Mouse (Mus musculus) frontal cortex, postnatal 14 days (tissue): ENCODE measurements around the gene Cdkl4.
"Not testable (repeated sequence)": the region's sequence is repeated elsewhere in the genome, so short reads cannot be mapped to it uniquely, and the experiment has no call there.

ENCODE experiments used
- DNase-seq, 2 experiments: peaks; one replicate each; pipeline ENCODE4 v3.0.0; 2022; ENCODE audit warnings: low spot score in 2 of 2

The Cdkl4 gene

DNA sequence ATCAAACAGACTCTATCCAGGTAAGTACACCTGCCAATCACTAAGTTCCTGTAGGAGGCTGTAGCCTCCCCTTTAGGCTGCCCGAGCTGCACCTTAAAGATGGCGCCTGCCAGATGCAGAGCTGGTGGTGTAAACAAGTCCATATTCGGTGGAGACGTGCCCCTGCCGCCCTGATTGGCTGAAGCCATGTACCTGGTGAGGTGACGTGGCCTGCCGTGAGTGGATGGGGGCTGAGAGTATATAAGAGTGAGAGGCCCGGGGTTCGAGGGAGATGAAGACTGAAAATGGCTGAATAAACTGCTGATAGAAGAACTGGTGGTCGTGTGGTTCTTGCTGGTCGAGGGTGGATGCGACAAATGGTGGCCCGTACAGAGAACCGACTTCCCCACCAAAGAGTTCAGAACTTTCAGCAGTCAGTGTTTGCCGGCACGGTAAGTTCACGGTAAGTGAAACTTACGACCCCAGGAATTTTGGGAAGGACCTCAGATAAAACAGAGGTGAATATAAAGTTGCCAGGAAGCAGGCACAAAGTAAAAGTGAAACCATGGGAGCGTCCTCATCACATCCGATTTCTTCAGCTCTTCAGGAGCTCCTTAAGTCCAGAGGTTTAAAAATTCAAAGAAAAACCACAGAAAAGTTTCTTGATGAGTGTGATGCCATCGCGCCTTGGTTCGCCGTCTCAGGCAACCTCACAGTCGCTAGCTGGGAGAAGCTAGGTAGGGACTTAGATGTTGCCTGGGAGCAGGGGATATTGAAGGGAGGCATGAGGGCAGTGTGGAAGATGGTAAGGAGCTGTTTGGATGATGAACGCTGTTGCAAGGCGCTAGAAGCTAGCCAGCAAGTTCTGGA is 13.6 kb downstream of the Cdkl4 start:
- DNase-seq = not testable (repeated sequence)

DNA sequence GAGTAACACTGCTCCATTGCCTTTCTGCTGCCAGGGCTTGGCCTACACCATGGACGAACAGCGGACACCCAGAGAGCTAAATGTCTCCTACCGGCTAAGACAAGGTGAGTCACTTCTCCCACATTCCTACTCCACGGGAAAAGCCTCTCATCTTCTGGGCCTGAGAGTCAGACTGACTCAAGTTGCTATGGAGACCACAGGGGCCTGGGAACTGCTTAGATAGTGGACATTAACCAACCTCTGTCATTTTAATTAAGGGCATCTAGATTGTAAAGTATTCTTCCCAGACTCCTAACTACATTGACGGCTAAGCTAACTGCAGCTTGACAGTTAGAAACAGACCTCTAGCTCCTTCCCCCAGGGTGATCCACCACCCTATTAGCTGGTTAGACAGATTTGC is 14.8 kb downstream of the Cdkl4 start:
- DNase-seq = no peak

DNA sequence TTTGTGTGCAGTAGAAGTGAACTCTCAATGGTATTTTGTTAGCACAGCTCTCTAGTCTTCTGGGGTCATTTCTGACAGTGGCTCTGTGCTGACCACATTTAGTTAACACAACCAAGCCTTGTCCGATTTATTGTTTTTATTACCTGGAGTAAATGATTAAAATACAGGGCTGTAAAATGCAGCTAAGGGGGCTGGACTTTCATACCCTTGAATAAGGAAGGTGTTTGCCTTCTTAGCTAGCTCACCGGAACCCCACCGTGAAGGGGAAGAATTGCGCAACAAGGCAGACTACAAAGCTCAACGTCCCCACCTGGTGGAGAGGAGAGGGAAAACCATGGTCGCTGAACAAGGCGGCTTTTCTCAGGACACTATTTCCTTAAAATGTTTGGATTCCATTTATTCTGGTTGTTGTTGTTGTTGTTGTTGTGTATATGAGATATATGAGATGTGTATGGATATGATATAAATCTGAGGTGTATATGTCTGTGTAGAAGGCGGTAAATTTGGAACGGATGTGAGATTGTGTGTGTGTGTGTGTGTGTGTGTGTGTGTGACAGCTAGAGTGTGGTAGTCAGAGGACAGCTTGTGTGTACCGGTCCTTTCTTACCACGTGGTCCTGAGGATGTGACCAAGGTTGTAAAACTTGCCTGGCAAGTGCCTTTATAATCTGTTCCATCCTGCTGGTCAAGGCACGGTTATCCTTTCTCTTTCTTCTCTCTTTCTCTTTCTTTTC is 16.8 kb downstream of the Cdkl4 start:
- peak; percentile 38 to 69 for DNase-seq

DNA sequence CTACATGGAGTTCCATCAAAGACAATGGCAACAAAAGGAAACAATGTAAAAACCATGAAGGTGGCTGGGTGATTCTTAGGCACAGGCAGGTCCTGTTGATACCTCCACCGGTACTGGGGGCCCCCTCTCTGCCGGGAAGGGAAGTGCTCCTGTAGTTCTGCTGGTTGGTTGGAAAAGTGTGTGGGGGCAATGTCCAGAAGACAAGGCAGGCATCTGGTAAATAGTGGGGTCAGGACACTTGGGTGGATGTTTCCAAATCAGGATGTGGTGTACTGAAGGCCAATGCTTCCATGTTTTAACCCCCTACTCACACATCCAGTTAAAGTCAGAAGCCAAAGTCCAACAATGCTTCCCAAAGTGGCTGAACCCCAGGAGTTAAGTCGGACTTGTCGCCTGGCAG is 17.9 kb downstream of the Cdkl4 start:
- DNase-seq = no peak

DNA sequence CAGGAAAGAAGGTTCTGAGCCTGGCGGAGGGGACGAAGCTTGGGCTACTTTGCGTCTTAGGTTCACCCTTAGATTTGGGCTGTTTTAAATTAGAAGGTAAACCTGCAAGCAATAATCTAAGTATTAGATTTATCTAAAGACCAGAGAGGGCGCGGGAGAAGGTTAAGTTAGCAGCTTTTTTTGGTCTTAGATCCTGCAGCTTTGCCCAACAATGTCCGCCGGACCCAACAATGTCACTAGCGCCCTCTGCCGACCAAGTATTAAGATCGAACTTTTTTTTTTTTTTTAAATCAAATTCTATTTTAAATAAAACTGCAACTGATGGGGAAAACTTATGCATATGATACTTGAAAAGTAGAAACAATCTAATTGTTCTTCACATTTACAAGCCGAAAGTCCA is 18.6 kb downstream of the Cdkl4 start:
- DNase-seq = no peak

DNA sequence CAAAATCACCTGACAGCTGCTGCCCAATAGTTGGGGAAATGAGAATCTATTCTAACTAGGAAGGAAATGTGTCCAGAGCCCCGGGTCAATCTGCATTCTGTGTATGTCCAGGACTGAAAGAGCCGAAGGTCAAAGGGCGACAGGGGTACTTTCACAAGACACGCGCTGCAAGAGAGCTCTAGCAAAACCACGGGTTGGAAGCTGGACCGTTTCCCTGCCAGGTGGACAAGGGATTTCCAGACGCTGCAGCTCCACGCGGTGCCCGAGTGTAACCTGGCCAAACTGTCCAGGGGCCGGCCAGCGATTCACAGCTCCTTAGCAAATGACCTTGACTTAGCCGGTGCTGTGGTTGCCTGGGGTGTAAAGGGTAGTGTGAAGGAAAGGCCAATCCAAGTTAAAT is 19.0 kb downstream of the Cdkl4 start:
- no peak for DNase-seq

DNA sequence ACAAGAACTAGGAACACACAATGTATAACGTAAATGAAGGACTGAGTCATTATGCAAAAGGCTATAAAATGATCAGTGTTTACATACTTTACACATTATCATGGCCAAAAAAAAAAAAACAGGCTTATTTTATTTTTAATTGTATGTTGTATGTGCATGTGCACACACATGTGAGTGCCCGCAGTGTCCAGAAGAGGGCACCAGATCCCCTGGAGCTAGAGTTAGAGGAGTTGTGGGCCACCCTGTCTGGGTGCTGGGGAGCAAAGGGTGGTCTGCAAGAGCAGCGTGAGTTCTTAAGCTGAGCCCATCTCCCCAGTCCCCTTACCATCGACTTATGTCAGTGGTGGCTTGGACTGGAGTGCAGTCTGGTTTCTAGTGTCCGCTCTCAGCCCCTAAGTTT is 20.2 kb downstream of the Cdkl4 start:
- DNase-seq = no peak

DNA sequence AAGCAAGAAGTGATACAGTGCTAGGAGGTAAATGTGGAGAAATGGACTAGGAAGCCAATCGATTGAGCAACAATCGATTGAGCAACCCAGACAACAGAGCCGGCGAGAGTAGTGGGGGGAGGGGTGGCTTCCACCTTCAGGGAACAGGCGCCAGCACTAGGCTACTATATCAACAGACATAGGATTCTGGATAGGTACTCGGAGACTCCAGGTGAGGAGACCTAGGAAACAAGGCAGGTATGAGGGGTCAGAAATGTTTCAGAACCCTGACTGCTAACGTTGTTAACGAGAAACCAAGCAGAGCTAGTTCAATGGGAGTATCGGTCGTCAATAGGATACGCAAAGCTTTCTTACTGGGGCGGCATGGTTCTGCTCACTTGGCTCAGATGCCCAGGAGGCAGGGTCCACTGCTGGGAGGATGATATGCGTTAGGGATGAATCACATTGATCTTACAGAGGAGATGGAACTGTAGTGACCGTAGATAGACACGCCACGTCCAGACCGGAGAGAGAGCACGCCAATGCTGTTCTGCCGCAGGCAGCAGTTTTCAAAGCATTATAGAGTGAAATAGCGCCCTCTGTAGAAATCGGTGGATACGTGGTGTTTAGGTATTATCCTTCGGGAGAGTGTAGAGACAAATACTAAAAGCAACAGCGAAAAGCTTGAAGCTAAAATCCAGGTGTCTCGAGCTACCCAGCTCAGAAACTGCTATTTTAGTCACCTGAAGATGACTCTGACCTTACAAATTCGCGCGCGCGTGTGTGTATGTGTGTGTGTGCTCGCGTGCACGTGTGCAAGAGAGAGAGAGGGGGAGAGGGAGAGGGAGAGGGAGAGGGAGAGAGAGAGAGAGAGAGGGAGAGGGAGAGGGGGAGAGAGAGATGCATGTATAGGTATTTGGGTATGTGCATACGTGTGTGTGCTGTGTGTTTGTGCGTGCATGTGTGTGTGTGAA is 24.0 kb downstream of the Cdkl4 start:
- DNase-seq = peak; percentile 47 to 69

DNA sequence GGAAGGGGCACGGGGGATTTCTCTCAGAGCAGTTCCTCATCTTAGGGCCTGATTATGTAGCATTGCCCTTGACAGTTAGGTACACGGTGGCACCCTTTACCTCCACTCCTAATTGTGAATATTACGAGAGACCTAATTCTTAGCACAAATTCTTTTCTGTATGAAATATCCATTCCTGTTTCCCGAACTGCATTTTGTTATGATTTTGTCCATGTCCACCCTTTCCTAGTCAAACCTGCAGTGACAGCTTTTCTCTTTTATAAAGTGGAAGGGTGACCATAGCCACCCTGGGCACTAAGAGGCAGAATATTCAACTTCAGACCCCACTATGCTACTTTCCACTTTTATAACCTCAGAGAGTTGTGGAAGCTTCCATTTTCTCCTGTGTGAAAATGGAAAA is 25.0 kb downstream of the Cdkl4 start:
- DNase-seq = no peak

DNA sequence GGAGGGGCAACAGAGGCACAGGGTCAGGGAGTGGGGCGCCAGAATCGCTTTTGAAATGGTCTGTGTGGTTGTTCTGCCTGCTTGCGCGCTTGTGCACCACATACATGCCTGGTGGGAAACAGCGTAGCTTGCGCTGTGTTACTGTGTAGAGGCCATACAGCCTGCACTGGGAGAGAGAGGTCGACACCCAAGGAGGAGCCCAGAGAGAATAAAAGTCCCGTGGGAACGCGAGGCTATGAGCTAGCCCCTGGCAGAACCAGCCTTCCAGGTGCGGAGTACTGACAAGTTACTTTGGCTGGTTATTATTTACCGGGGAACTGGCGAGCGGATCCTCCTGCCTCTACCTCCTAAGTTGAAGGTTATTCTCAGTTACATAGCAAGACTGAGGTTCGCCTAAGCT is 26.6 kb downstream of the Cdkl4 start:
- DNase-seq = no peak

DNA sequence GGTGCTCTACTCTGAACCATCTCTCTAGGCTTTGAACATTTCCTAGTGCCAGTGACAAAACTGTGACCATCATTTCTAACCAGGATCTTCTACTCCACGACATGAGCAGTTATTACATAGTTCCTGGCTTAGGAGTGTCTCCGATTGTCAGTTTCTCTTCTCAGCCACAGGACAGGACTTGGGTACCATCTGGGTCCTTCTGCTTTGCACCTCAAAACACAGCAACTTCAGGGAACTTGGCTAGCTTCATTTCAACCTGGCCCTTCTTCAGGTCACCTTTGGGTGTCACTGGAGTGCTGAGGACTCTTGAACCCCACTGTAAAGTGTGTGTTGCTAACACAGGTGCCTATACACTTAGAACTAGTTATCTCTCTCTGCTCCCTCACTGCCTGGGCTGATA is 30.8 kb downstream of the Cdkl4 start:
- DNase-seq = no peak

DNA sequence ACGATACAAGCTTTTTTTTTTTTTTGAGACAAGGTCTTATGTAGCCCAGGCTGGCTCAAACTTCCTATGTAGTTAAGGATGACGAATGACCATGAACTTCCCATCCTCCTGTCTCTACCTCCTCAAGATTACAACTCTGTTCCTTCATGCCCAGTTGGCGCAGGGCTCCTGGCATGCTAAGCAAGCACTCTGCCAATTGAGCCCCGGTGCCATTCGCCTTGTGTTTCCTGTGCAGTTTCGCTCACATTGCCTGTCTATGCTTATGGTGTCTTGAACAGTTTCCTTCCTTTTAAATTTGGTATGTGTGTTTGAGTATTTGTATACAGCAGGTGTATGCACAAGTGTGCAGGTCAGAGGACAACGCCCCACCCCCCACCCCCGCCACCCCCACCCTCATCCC is 31.4 kb downstream of the Cdkl4 start:
- DNase-seq = no peak

DNA sequence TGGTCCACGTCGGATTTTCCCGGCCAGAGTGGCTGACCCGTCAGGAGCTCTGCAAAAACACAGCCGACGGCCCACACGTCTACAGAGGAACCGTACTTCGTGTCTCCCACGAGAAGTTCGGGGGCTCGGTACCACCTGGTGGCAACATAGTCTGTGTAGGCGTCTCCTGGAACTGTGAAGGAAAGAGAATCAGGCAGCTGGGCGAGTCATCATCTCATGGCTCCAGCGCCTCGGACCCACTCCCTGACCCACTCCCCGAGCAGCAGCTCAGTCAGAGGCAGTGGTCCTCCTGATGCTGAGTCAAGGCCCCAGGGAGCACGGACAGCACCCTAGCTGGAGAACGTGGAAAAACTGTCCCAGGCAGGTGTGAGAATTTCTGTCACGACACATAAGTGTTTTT is 34.0 kb downstream of the Cdkl4 start:
- no peak for DNase-seq

DNA sequence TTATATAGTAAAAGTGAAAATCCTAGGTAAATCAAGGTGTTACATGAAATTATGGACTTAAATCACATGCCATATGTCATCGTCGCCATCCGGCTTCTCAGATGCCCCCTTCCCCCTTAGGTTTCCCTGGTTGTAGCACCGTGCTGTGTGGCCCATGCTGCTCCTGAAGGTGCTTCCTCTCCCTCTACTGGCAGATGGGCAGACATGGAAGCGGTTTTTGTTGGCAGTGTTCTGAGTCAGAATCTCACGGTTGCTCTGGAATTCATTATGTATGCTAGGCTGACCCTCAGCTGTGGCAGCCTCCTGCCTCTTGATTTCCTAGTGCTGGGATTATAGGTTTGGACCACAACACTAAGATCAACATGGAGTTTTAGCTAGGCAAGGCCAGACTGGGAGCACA is 40.5 kb downstream of the Cdkl4 start:
- no peak for DNase-seq

DNA sequence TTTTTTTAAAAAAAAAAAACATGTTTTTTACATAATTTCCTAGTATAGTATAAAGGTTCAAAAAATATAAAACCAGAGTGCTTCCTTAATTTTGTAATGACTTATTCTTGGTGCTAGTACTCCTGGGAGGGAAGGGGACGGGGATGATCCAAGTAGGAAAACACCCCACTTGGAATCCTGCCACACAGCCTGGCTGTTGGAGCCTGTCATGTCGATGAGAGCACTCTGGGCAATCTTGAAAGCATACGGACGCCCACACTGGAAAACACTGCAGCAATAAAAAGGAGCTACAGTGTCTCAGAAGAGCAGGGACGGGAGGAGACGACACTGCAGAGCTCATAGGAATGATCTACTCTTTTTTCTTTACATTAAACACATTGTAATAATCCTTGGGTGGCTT is 42.0 kb downstream of the Cdkl4 start:
- no peak for DNase-seq

DNA sequence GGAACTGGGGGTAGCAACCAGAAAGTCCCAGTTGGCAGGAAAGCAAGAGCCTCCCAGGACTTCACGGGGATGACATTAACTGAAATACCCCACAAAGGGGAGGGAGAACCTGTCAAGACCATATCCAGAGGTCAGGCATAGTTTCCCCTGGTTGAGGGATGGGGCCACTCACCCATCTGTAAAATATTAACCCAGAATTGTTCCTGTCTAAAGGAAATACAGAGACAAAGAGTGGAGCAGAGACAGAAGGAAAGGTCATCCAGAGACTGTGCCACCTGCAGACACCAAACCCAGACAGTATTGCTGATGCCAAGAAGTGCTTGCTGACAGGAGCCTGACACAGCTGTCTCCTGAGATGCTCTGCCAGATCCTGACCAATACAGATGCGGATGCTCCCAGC is 46.3 kb downstream of the Cdkl4 start:
- DNase-seq = not testable (repeated sequence)

DNA sequence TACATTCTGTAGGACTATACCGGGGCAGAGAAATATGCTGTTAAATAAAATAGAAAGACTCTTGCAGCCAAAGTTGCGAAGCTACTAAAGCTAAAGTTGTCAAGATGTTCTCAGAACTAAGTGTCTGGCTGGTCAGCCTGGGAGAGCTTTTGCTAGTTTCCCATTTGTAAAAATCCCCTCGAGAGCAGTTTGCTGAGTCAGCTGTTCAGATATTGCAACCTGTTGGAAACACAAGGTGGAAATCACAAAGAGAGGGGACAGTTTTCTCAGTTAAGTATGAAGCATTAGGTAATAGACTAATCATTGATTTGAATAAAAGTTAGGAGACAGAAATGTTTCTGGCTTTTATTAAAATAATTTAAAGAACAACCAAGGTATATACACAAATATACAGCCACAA is 54.4 kb downstream of the Cdkl4 start:
- DNase-seq = no peak

DNA sequence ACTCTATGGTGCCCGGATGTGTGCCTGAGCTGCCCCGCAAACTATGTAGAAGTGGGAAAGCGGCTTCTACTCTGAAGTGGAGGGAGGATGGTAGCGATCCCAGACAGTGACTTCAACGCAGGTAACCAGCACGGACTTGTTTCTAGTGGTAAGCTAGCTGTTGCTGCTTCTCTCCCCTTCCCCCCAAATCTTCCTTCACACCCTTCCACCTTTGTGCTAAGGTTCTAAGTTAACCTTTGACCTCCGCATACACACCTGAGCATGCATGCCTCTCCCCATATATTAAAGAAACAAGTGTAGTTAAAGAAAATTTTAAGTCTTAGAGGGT is 55.4 kb downstream of the Cdkl4 start:
- DNase-seq = no peak

DNA sequence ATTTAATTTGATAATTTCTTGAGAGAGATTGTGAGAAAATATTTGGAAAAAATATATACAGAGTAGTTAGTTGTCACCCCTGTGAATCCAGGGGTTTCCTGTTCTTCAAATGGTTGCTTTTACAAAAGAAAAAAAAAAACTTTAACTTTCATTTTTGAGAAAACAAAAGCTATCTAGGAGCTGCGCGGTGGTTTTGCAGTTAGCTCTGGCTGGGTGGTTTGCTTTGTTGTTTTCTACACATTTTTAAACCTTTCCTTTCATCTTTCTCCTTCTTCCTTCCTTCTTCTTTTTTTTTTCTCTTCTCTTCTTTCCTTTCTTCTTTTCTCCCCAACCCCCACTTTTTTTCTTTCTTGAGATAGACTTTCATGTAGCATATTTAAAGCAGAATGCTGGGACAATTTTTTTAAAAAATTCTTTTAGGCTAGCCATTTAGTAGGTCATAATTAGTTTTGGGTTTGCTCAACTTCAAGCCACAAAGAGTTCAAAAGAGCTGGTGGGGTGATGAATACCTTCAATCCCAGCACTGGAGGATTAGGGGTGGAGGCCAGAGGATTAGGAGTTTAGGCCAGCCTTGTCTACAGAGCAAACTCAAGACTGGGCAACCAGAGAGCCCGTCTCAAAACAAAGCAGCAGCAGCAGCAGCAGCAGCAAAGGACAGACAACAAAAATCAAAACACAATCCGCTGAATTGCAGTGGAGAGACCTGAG is 55.9 kb downstream of the Cdkl4 start:
- DNase-seq = no peak

DNA sequence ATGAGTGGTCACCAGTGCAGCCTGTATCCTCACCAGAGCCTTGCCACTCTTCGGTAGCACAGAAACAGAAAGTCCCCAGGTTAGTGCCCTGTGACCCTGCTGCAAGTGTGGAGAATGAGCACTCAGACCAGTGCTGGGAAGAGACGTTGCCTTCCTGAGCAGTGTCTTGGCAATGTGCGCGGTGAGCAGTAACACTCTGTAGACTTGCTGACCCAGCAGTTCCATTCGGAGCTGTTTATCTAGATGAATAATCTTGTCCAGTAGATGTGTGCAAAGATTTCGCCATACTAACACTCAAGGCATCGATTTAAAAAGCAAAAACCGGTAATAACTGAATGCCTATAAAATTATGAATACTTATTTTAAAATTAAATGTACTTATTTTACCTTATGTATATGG is 57.1 kb downstream of the Cdkl4 start:
- DNase-seq = no peak

DNA sequence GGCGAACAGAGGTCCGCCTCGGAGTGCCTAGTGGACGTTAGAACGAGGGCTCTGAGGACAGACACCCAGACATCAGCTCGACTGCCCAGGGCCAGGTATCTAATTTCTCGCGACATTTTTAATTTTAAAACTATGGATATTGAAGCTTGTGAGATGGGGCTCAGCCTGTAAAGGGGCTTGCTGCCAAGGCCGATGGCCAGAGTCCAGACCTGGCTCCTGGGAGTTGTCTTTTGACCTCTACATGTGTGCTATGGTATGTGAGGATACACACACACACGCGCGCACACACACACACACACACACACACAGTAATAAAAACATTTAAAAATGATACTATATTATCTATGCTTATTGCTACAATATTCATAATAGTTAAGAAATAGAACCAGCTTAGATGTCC is 58.8 kb downstream of the Cdkl4 start:
- no peak for DNase-seq

DNA sequence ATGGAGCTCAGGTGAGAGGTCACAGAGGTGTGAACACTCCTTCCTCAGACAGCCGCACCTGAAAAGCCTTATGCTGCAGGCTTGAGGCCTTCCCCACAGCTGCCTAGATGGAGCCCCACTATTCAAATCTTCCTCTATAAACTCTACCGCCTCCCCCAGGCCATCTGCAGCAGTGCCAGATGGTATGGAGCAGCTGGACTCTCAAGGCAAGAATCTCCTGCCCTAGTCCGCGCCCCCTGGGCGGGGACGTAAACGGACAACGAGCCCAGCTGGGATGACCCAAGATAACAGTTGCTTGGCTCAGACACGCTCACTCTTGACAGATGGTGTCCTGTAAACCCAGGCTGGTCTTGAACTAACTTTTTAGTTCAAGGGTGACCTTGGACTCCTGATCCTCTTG is 60.4 kb downstream of the Cdkl4 start:
- DNase-seq = no peak
